Comparison of ENCODE assay signal across 12 mouse cellular contexts in genomic region chr7:54633930-54634329, GRCm38 (mm10).
A peak's percentile ranks its signal among the peaks of the same experiment; 100 is the strongest.
DNase-seq lines count a peak whose midpoint lies in the region; ATAC-seq lines count a peak whose summit lies in the region.
"Had no signal": no experiment of that assay in that cellular context is flagged by ENCODE, and none has a peak within 500 bp of the region (broad histone marks: within the 10 kb centered on the region; RNA-seq: fewer than 3 reads in every experiment).

No protein-coding gene starts in this region.

- H3K27ac ChIP-seq in kidney, embryonic 14.5 days (ENCODE audit: low read depth, low read length), result no peak overlapping the region
- H3K27ac ChIP-seq: hindbrain, embryonic 14.5 days; liver, embryonic 14.5 days; macrophage had no signal

- no peak overlapping the region for H3K4me3 ChIP-seq in kidney, embryonic 14.5 days (ENCODE audit: low read length)

- no peaks in the 10 kb centered on the region for H3K36me3 ChIP-seq in kidney, embryonic 14.5 days (ENCODE audit: control insufficient read depth, insufficient read depth, low read length)

- H3K9ac ChIP-seq in kidney, embryonic 14.5 days (ENCODE audit: low read depth, low read length), result no peak overlapping the region
- H3K9ac ChIP-seq: hindbrain, embryonic 14.5 days; liver, embryonic 14.5 days had no signal

- no peak overlapping the region for H3K4me2 ChIP-seq in kidney, embryonic 14.5 days (replicated peaks; ENCODE audit: low read depth, low read length)
- H3K4me2 ChIP-seq: hindbrain, embryonic 14.5 days had no signal

- DNase-seq in Muller cell, postnatal 12 days (ENCODE audit: inconsistent ontology term), result peak; percentile 15
- peak; percentile 56 for DNase-seq in brain, adult 2 months (ENCODE audit: low read depth, low spot score)
- peak; percentile 18 to 42 for DNase-seq in cerebellum, postnatal 25 days
- peak; percentile 34 to 65 for DNase-seq in layer of hippocampus, postnatal 14 days (ENCODE audit: low spot score in 2 of 2)
- no peak for DNase-seq in B cell, adult 2 months
- DNase-seq in gastrocnemius, postnatal 36 days, result no peak
- DNase-seq: kidney, postnatal 10 days; thymus, postnatal 4 days had no signal

- 71% methylated on average over 6 of the region's 6 CpGs for WGBS in kidney, embryonic 14.5 days

- H3K27me3 ChIP-seq in kidney, embryonic 14.5 days (ENCODE audit: control insufficient read depth, insufficient read depth, low read length), result no peaks in the 10 kb centered on the region

- no peaks in the 10 kb centered on the region for H3K9me3 ChIP-seq in kidney, embryonic 14.5 days (ENCODE audit: control insufficient read depth, low read length)

- intact Hi-C loops in gastrocnemius, postnatal 36 days (cut with DNase I), result no loop called here

- ATAC-seq in kidney, embryonic 14.5 days (ENCODE audit: low FRiP score, low TSS enrichment), result no peak

- H3K4me1 ChIP-seq in kidney, embryonic 14.5 days (ENCODE audit: control insufficient read depth, insufficient read depth, low read length), result no peaks in the 10 kb centered on the region

Comparison
In these comparisons a context has a peak if more than half of its experiments do, and no peak if none do; other contexts are left out.
1. DNase-seq: peak in Muller cell, postnatal 12 days (single experiment), brain, adult 2 months (single experiment), cerebellum, postnatal 25 days (2 of 2) and layer of hippocampus, postnatal 14 days (2 of 2); none in B cell, adult 2 months (0 of 2) and gastrocnemius, postnatal 36 days (0 of 2).